Mouse (Mus musculus): ENCODE measurements around the gene Kmo.

Gene Kmo

DNA sequence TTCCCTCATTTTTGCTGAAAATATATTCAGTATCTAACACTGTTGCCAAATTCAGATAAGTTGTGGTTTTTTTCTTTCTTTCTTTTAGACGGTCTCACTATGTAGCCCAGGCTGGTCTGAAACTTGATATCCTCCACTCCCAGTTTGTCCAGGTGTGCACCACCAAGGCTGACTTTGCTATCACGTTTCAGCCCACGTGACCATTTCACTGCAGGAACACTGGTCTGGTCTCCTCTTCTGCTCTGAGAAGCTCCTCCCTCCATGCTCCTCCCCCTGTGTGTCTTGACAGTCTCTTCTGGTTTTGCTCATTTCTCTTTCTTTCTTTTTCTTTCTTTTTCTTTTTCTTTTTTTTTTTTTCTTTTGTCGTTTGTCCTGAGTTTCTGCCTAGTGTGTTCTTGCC, 79.6 kb downstream of the Kmo start:
- DNase-seq: peak; percentile 10 to 31

- no peak for DNase-seq
Observed at GRCm38 (mm10) chr1:175701145-175701544, 81.0 kb downstream of the Kmo start.

- DNase-seq: no peak
Observed at GRCm38 (mm10) chr1:175707599-175707998, 87.4 kb downstream of the Kmo start.

DNA sequence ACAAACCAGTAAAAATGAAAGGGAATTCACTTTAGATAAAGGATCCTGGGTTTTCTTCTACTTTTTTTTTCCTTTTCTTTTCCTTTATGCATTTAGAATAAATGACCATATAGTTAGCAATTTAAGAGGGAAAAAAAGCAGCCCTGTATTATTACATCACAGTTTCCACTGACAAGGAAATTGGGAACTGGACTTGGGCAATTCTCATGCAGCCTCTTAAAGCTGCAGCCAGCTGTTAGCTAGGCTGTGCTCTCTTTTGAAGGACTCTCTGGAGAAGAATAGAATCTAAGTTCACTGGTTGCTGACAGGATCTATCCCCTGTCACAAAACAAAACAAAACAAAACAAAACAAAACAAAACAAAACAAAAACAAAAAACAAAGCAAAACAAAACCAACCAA, 87.8 kb downstream of the Kmo start:
- no peak for DNase-seq
